Mouse (Mus musculus): ENCODE data around the gene Btbd3. TPM values are rescaled to one million over a fixed set of nuclear protein-coding genes. Genes with fewer than 3 reads are reported as not detected.

The Btbd3 gene
- total RNA-seq, 2 experiments from 2014 or later, result 102 to 104 TPM

DNA sequence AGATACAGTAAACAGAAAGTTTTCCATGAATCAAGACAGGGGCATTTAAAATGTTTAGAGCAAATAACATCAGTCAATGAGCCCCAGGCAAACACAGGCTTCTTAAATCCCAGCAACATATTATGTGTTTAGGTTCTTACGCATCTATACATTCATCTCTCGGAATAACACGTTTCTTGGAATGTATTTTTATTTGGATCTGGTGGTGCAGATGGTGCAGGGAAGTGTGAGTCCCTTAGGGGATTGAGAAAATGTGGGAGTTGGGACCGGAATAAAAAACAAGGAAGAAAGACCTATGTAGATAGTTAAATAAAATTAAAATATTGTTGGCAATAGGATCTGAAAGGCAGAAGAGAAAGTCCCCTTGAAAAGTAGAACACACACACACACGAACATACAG lies 361.1 kb downstream of the Btbd3 start:
- intact Hi-C loops (cut with DNase I), result no loop called here
- peak; percentile 12 to 23 for DNase-seq (ENCODE audit: low spot score in 2 of 2)
